Mouse (Mus musculus): Measurements from ENCODE around the gene Draxin. TPM values are rescaled to one million over a fixed set of nuclear protein-coding genes. Genes with fewer than 3 reads are reported as not detected.

Gene Draxin
- polyA plus RNA-seq, 1 experiment: 0.23 TPM

DNA sequence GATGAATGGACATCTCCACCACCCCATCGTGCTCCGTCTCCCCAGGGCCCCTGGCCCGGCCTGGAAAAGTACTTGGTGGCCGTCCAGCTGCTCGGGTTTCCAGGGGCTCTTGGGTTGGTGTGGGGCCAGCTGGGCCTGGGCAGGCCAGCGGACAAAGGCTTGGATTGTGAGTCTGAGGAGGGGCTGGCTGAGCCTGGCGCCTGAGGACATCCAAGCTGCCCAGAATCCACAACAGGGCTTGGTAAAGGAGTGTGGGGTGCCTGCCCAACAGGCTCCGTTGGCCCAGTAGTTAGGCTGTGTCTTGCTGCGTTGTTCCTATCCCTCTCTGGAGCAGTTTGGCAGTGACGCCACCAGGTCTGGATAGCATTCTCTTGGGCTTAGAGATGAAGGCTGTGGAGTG, 35.9 kb upstream of the Draxin start:
- no peaks in the 10 kb centered on the region for H3K4me1 ChIP-seq (ENCODE audit: control insufficient read depth, insufficient read depth, low read length)
- no peak overlapping the region for H3K4me3 ChIP-seq (ENCODE audit: insufficient read depth, low read length)
- H3K27ac ChIP-seq (ENCODE audit: insufficient read depth, low read length): no peak overlapping the region
- no peak for TF ChIP-seq POLR2A (IDR thresholded peaks at IDR 0.05; ENCODE audit: low read depth, low read length)
- TF ChIP-seq CTCF (IDR thresholded peaks at IDR 0.05; ENCODE audit: borderline replicate concordance, insufficient read depth, low read length): no peak

DNA sequence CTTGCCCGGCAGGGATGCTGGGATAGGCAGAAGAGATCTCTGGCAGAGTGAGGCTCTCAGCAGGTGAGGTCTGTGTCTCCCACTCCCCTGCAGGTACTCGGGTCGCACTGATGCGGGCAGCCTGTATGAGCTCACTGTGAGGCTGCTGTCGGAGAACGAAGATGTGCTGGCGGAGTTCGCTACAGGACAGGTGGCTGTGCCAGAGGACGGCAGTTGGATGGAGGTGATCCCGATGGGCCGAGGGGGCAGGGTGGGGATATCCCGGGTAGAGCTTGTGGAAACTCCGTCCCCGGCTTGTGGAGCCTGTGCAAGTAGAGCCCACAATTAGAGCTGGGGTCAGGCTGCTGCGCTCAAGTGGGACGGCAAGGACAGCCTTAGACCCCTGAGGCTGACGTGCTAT, 35.1 kb upstream of the Draxin start:
- no peaks in the 10 kb centered on the region for H3K4me1 ChIP-seq (ENCODE audit: control insufficient read depth, insufficient read depth, low read length)
- no peak overlapping the region for H3K27ac ChIP-seq (ENCODE audit: insufficient read depth, low read length)
- H3K4me3 ChIP-seq (ENCODE audit: insufficient read depth, low read length): no peak overlapping the region
- TF ChIP-seq CTCF (IDR thresholded peaks at IDR 0.05; ENCODE audit: borderline replicate concordance, insufficient read depth, low read length) (no peak), POLR2A (IDR thresholded peaks at IDR 0.05; ENCODE audit: low read depth, low read length) (no peak)

DNA sequence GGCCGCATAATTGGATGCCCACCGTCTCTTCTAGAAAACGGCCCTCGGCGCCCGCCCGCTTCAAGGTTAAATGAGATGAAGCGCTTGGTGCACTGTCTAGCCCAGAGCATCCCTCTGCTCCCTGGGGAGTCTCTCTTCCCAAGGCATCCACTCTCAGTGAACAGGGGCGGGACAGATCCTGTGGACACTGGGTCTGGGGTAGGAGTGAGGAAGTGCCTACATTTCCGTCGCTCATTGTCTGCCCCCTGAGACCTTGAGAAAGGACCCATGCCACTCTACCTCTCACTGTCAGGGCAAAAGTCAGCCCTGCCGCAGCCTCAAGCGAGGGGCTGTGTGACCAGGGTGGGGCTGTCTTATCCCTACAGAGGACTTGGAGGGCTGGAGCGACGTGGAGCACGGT, 34.0 kb upstream of the Draxin start:
- Histone ChIP-seq H3K4me1 (ENCODE audit: control insufficient read depth, insufficient read depth, low read length) (no peaks in the 10 kb centered on the region), H3K4me3 (ENCODE audit: insufficient read depth, low read length) (no peak overlapping the region), H3K27ac (ENCODE audit: insufficient read depth, low read length) (no peak overlapping the region)
- no peak for TF ChIP-seq CTCF (IDR thresholded peaks at IDR 0.05; ENCODE audit: borderline replicate concordance, insufficient read depth, low read length)
- no peak for TF ChIP-seq POLR2A (IDR thresholded peaks at IDR 0.05; ENCODE audit: low read depth, low read length)

DNA sequence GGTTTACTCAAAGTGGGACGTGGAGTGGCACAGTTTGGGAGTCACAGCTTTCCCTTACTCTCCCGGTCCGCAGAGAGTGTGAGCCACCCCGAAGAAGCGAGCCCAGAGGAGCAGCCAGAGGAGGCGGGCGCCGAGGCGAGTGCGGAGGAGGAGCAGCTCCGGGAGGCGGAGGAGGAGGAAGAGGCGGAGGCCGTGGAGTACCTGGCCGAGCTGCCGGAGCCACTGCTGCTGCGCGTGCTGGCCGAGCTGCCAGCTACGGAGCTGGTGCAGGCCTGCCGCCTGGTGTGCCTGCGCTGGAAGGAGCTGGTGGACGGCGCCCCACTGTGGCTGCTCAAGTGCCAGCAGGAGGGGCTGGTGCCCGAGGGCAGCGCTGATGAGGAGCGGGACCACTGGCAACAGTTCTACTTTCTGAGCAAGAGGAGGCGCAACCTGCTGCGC, 33.5 kb upstream of the Draxin start:
- peak; percentile 76 for TF ChIP-seq CTCF (IDR thresholded peaks at IDR 0.05; ENCODE audit: borderline replicate concordance, insufficient read depth, low read length)
- TF ChIP-seq POLR2A (IDR thresholded peaks at IDR 0.05; ENCODE audit: low read depth, low read length): no peak
- Histone ChIP-seq H3K4me3 (ENCODE audit: insufficient read depth, low read length) (0 out of 2 replicates have a peak overlapping the region, but pooled peaks have one; percentile 4), H3K27ac (ENCODE audit: insufficient read depth, low read length) (no peak overlapping the region), H3K4me1 (ENCODE audit: control insufficient read depth, insufficient read depth, low read length) (no peaks in the 10 kb centered on the region)

DNA sequence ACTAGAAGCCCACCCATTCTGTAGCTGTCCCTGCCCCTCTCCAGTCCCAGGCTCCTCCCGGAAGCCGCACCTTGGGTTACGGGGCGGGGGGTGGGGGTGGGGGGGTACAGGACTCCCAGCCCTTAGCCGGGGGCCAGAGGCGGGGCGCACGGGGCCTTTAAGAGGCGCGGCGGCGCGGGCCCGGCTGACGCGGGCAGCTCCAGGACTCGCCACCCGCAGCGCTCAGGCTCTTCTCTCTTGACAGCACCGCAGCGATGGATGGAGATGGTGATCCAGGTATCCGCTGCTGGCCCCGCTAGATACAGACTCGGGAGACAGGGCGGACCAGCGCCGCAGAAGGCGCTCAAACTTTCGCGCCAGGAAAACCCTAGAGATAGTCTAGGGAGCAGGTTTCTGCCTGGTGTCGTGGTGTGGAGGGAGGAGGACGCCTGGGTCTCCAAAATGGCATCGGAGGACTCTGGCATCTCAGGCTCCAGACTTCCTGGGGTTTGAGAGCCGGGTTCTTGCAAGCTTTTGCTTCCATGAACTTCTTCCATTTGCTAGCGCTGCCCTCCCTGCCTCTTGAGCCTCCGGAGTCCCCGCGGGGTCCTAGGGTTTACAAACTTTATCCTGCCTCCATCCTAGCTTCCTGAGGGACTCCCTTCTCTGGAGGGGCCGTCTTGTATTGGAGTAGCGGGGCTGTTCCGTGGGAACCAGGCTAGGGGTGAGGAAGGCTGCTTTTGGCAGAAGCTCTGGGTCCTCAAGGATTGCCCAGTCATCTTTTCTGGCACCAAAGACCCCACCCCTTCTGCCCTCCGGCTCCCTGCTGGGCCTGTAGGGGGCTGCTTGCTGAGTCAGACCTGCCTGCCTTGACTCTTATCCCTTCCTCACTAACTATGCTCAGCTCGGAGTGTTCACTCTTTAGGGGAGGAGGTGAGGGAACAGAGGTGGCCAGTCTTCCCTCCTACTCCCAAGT, 30.2 kb upstream of the Draxin start, which contains the start of the genes Fbxo44 and Fbxo2:
Gene Fbxo44 (minus strand): TSS at position 47 of the 955 bp plus-strand sequence.
Gene Fbxo2 (plus strand): TSS at position 186 of the 955 bp plus-strand sequence.
- no peak within 1 kb of the TSS for H3K27ac ChIP-seq (ENCODE audit: insufficient read depth, low read length)
- peak within 1 kb of the TSS; percentile 61 for H3K4me3 ChIP-seq (ENCODE audit: insufficient read depth, low read length)
- no peaks in the 10 kb centered on the region for H3K4me1 ChIP-seq (ENCODE audit: control insufficient read depth, insufficient read depth, low read length)
- no peak for TF ChIP-seq CTCF (IDR thresholded peaks at IDR 0.05; ENCODE audit: borderline replicate concordance, insufficient read depth, low read length)
- TF ChIP-seq POLR2A (IDR thresholded peaks at IDR 0.05; ENCODE audit: low read depth, low read length): no peak

DNA sequence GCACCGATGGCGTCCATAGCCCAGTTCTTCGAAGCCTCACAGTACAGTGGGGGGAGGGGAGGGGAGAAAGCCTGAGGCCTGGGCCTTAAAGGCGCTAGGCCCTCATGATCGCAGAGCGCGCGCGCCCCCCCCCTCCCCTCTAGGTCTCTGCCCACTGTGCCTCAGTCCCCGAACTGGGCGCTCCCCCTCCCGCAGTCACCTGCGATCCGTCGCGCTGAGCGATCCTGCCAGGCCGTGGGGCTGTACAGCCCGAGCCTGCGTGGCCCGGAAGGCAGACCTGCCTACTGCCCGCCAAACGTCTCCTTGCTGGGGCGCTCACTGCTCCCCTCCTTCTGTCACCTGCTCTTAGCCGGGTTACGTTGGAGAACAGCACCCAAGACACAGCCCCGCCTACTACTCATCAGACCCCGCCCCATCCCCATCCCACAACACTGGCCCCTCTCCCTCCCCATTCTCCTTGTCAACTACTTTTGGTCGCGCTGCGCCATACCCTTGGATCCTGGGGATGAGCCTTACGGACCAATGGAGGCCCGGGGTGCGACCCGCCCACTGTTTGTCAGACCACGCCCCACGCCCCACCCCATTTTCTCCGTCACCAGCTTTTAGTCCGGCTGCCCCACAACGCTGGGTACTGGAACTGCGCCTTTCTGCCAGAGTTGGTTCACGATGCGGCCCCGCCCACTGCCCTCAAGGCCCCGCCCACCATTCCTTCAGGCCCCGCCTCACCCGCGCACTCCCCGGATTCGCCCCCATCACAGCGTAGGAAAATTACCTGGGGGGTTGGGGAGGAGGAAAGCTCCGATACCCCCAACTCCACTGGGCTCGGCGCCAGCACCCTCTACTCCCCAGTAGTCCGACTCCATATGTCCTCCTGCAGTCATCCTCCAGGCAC, 29.3 kb upstream of the Draxin start:
- H3K27ac ChIP-seq (ENCODE audit: insufficient read depth, low read length): no peak overlapping the region

DNA sequence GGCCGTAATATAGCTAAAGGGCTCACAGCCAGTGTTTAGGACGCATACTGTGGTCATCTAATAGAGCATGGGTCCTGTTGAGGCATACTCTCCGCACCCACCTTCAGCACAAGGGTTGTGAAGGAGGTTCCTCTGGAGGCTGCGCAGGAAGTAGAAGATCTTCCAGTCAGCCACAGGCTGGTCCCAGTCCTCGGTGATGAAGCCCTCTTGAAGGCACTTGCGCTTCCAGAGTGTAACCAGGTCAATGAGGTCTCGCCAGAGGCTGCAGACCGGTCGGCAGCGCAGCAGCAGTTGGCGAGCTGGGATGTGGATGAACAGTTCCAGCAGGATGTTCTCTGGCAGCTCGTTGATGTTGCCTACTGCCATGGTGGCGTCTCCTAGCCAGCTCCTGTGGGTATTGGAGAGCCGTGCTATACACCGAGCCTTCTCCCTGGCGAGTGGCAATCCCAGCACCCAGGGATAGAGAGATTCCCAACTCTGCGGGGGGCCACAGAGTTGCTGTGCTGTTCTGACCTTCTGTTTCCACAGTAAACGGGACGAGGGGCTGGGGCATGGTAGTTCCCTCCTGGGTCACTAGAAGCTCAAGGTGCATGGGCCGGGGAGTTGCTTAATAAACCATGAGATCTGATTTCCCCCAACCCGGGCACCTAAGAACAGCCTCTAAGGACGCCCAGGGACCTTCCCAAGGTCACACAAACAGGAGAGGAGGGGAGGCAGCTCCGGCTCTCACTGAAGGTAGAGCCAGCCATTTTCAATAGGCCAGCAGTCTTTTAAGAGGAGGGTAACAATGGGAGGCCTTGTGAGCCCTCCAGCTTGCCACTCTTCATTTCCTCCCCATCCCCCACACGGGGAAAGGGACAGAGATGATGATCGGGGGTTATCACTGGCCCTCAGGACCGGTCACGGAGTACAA, 28.2 kb upstream of the Draxin start:
- H3K27ac ChIP-seq (ENCODE audit: insufficient read depth, low read length): no peak overlapping the region
- peak overlapping the region; percentile 36 for H3K4me3 ChIP-seq (ENCODE audit: insufficient read depth, low read length)
- TF ChIP-seq CTCF (IDR thresholded peaks at IDR 0.05; ENCODE audit: borderline replicate concordance, insufficient read depth, low read length) (no peak), POLR2A (IDR thresholded peaks at IDR 0.05; ENCODE audit: low read depth, low read length) (no peak)
- no peaks in the 10 kb centered on the region for H3K4me1 ChIP-seq (ENCODE audit: control insufficient read depth, insufficient read depth, low read length)

More for the DNA sequence above, 29.3 kb upstream of the Draxin start:
- peak overlapping the region; percentile 61 for H3K4me3 ChIP-seq (ENCODE audit: insufficient read depth, low read length)
- no peaks in the 10 kb centered on the region for H3K4me1 ChIP-seq (ENCODE audit: control insufficient read depth, insufficient read depth, low read length)
- TF ChIP-seq POLR2A (IDR thresholded peaks at IDR 0.05; ENCODE audit: low read depth, low read length) (no peak), CTCF (IDR thresholded peaks at IDR 0.05; ENCODE audit: borderline replicate concordance, insufficient read depth, low read length) (no peak)

DNA sequence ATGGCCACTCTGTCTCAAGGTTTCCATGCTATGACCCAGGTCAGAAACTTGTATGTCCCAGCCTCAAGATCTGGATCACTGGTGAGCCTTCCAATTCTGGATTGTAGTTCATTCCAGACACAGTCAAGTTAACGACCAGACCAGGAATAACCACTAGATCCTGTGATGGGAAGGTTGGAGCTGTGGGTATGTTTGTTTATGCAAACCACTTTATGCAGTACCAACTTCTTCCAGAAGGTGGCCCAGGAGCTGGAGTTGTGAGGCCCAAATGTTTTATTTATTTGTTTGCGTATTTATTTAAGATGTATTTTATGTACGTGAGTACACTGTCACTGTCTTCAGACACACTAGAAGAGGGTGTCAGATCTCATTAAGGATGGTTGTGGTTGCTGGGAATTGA, 24.5 kb upstream of the Draxin start:
- Histone ChIP-seq H3K27ac (ENCODE audit: insufficient read depth, low read length) (no peak overlapping the region), H3K4me1 (ENCODE audit: control insufficient read depth, insufficient read depth, low read length) (no peaks in the 10 kb centered on the region)
- TF ChIP-seq POLR2A (IDR thresholded peaks at IDR 0.05; ENCODE audit: low read depth, low read length) (no peak), CTCF (IDR thresholded peaks at IDR 0.05; ENCODE audit: borderline replicate concordance, insufficient read depth, low read length) (no peak)

More for the DNA sequence above, 24.5 kb upstream of the Draxin start:
- H3K4me3 ChIP-seq (ENCODE audit: insufficient read depth, low read length): no peak overlapping the region

Measured in embryonic fibroblast, embryonic 13.5 days (primary cell).